Mouse (Mus musculus) liver, adult 10 weeks (tissue): ENCODE data around the gene Slc38a1. TPM values are rescaled to one million over a fixed set of nuclear protein-coding genes. Genes with fewer than 3 reads are reported as not detected.

ENCODE experiments used
- polyA plus RNA-seq: library from polyadenylated mRNA; stranded (reverse); fragments of 350-450 nt; fragmentation: Illumina TruSeq; extraction: RNeasy Lipid Tissue Mini Kit (QIAGEN cat#74804); gene quantifications from one replicate; pipeline ENCODE4 v1.2.3, GENCODE M21; 2014; ENCODE audit warnings: low read depth, low replicate concordance

Gene Slc38a1
- polyA plus RNA-seq = 0.69 TPM

DNA sequence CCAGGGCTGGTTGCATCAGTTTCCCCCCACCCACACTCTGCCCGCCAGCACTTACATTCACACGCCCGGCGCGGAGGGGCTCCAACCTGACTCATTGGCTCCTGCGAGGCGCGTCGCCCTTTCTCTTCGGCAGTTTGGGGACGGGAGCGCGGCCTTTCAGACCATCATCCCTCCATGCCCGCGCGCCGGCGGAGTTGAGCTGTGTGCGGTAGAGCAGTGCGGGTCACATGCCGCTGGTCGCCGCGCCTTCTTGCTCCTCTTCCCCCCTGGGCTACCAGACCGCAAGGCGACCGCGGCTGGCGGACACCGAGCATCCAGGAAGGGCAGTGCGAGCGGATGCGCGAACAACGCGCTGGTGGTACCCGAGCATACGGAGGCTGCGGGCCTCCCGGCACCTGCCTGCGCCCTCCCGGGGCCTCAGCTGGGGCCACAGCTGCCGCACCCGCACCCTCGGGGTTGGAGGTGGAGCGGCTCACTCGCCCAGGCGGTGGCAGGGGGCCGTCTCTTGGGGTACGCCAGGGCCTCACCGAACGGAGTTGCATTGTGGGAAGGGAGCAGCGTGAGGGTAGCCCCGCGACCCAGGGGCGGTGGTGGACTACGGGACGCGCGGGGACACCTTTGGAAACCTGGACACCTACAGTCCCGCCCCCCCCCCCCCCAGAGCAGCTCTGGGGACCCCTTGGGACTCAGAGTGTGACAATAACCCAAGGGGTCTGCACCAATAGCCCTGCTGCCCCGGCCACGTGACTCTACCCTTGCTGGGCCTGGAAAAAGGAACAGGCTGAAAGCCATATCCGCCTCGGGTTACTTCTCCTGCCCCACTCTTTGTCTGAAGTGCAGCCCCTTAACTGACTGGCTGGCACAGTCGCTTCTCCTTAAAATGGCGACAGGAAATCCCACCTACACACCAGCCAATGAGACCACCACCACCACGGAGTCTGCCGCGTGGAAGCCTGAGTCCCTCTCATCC, at the start of gene Slc38a1:
Gene Slc38a1 (minus strand): TSS at position 478 of the 970 bp plus-strand sequence.

Other genes with a start within 250 kb of the Slc38a1 start
- gene Scaf11, start 182.1 kb downstream of the Slc38a1 start, polyA plus RNA-seq = 35.8 TPM
- gene Slc38a2, start 56.8 kb upstream of the Slc38a1 start, polyA plus RNA-seq = 84.1 TPM